28 mouse cellular contexts compared by ENCODE assay signal in genomic region chr1:184335952-184336351, GRCm38 (mm10).
"Had no signal": no experiment of that assay in that cellular context is flagged by ENCODE, and none has a peak within 500 bp of the region (broad histone marks: within the 10 kb centered on the region; RNA-seq: fewer than 3 reads in every experiment).

No protein-coding gene starts in this region.

- DNase-seq: heart, adult 2 months; heart, postnatal 10 days; heart, postnatal 14 days; heart, postnatal 36 days; kidney, adult 11 months; kidney, adult 18-20 months; kidney, adult 2 months; kidney, adult 8-10 months; kidney, adult 9 months; kidney, postnatal 14 days; layer of hippocampus, adult 9-11 months had no signal

- H3K27me3 ChIP-seq: heart, embryonic 13.5 days; heart, embryonic 15.5 days; hindbrain, embryonic 12.5 days; hindbrain, embryonic 13.5 days; hindbrain, embryonic 15.5 days; intestine, embryonic 15.5 days; kidney, embryonic 15.5 days had no signal

- ATAC-seq: inflammation-experienced regulatory T-cells, adult 6 months; intestine, embryonic 15.5 days; intestine, embryonic 16.5 days had no signal

- H3K4me2 ChIP-seq: heart, embryonic 11.5 days; heart, embryonic 12.5 days; heart, embryonic 13.5 days; heart, embryonic 15.5 days; hindbrain, embryonic 12.5 days; hindbrain, embryonic 13.5 days; hindbrain, embryonic 14.5 days; hindbrain, embryonic 15.5 days; intestine, embryonic 15.5 days; kidney, embryonic 15.5 days had no signal

- H3K27ac ChIP-seq: heart, adult 2 months; heart, embryonic 10.5 days; heart, embryonic 13.5 days; heart, embryonic 15.5 days; hindbrain, embryonic 10.5 days; hindbrain, embryonic 12.5 days; hindbrain, embryonic 13.5 days; hindbrain, embryonic 14.5 days; hindbrain, embryonic 15.5 days; hindbrain, postnatal 0 days; intestine, embryonic 15.5 days; kidney, embryonic 15.5 days; kidney, postnatal 0 days; layer of hippocampus, adult 2 months had no signal

- H3K9ac ChIP-seq: heart, embryonic 12.5 days; heart, embryonic 13.5 days; heart, embryonic 15.5 days; hindbrain, embryonic 12.5 days; hindbrain, embryonic 13.5 days; hindbrain, embryonic 14.5 days; hindbrain, embryonic 15.5 days; intestine, embryonic 15.5 days; kidney, embryonic 15.5 days had no signal

- H3K4me3 ChIP-seq: heart, adult 2 months; heart, embryonic 10.5 days; heart, embryonic 12.5 days; heart, embryonic 13.5 days; heart, embryonic 15.5 days; hindbrain, embryonic 10.5 days; hindbrain, embryonic 12.5 days; hindbrain, embryonic 13.5 days; hindbrain, embryonic 15.5 days; intestine, embryonic 15.5 days; kidney, embryonic 15.5 days; layer of hippocampus, adult 2 months had no signal

- H3K4me1 ChIP-seq: heart, embryonic 12.5 days; heart, embryonic 13.5 days; heart, embryonic 15.5 days; hindbrain, embryonic 10.5 days; hindbrain, embryonic 12.5 days; hindbrain, embryonic 15.5 days; kidney, embryonic 15.5 days had no signal

- H3K36me3 ChIP-seq: heart, embryonic 10.5 days; heart, embryonic 12.5 days; heart, embryonic 13.5 days; heart, embryonic 15.5 days; hindbrain, embryonic 10.5 days; hindbrain, embryonic 12.5 days; hindbrain, embryonic 13.5 days; hindbrain, embryonic 15.5 days; intestine, embryonic 15.5 days; kidney, embryonic 15.5 days had no signal

- H3K9me3 ChIP-seq: heart, embryonic 10.5 days; heart, embryonic 12.5 days; heart, embryonic 13.5 days; heart, embryonic 15.5 days; hindbrain, embryonic 10.5 days; hindbrain, embryonic 12.5 days; hindbrain, embryonic 13.5 days; hindbrain, embryonic 15.5 days; intestine, embryonic 15.5 days; kidney, embryonic 15.5 days had no signal
